9 mouse cellular contexts compared by ENCODE assay signal in genomic region chrX:53341531-53341930, GRCm38 (mm10). TPM values are rescaled to one million over a fixed set of nuclear protein-coding genes. Genes with fewer than 3 reads are reported as not detected.
DNase-seq lines count a peak whose midpoint lies in the region; ATAC-seq and TF ChIP-seq lines count a peak whose summit lies in the region.
"Had no signal": no experiment of that assay in that cellular context is flagged by ENCODE, and none has a peak within 500 bp of the region (broad histone marks: within the 10 kb centered on the region; RNA-seq: fewer than 3 reads in every experiment).

No protein-coding gene starts in this region.

- ATAC-seq in CD4-positive, CD25-positive, alpha-beta regulatory T cell, adult 4 months, result no peak
- ATAC-seq in neural tube, embryonic 15.5 days (ENCODE audit: low FRiP score), result no peak
- ATAC-seq in lung, embryonic 14.5 days (ENCODE audit: insufficient read depth), result no peak

- H3K4me2 ChIP-seq in neural tube, embryonic 15.5 days, result no peak overlapping the region
- H3K4me2 ChIP-seq in lung, embryonic 14.5 days, result no peak overlapping the region
- H3K4me2 ChIP-seq: hindbrain, embryonic 15.5 days had no signal

- no peak overlapping the region for H3K4me3 ChIP-seq in neural tube, embryonic 15.5 days (replicated peaks)
- H3K4me3 ChIP-seq in lung, embryonic 14.5 days (ENCODE audit: low read depth, low read length), result no peak overlapping the region
- H3K4me3 ChIP-seq: hindbrain, embryonic 15.5 days had no signal

- WGBS in neural tube, embryonic 15.5 days, result 60% methylated on average over 2 of the region's 2 CpGs
- WGBS in lung, embryonic 14.5 days, result 70% methylated on average over 2 of the region's 2 CpGs

- no peaks in the 10 kb centered on the region for H3K9me3 ChIP-seq in neural tube, embryonic 15.5 days (replicated peaks)
- H3K9me3 ChIP-seq in lung, embryonic 14.5 days (ENCODE audit: low read depth, low read length), result no peaks in the 10 kb centered on the region
- H3K9me3 ChIP-seq: hindbrain, embryonic 15.5 days had no signal

- peak; percentile 72 for TF ChIP-seq CTCF in lung, embryonic 14.5 days (IDR thresholded peaks at IDR 0.05; ENCODE audit: low read depth)

- no peaks in the 10 kb centered on the region for H3K4me1 ChIP-seq in neural tube, embryonic 15.5 days
- no peaks in the 10 kb centered on the region for H3K4me1 ChIP-seq in lung, embryonic 14.5 days (ENCODE audit: insufficient read depth)
- H3K4me1 ChIP-seq: hindbrain, embryonic 15.5 days had no signal

- DNase-seq in CD4-positive, CD25-positive, alpha-beta regulatory T cell, adult 2 months (ENCODE audit: low read depth, low spot score), result peak; percentile 68
- peak; percentile 40 for DNase-seq in neural tube, embryonic 10.5 days (ENCODE audit: extremely low spot score, low spot score)
- DNase-seq in cerebellum, postnatal 25 days, result peak; percentile 43 to 65
- peak; percentile 61 for DNase-seq in heart, postnatal 4 days
- peak; percentile 66 for DNase-seq in lung, embryonic 14.5 days
- peak; percentile 21 to 62 for DNase-seq in spleen, adult 18-20 months

- no peaks in the 10 kb centered on the region for H3K36me3 ChIP-seq in neural tube, embryonic 15.5 days
- H3K36me3 ChIP-seq in lung, embryonic 14.5 days (ENCODE audit: insufficient read depth), result 0 out of 2 replicates have a peak, but pooled peaks cover 4% of the 10 kb centered on the region
- H3K36me3 ChIP-seq: hindbrain, embryonic 15.5 days had no signal

- no peaks in the 10 kb centered on the region for H3K27me3 ChIP-seq in neural tube, embryonic 15.5 days (replicated peaks)
- no peaks in the 10 kb centered on the region for H3K27me3 ChIP-seq in lung, embryonic 14.5 days (ENCODE audit: insufficient read depth, low read length)
- H3K27me3 ChIP-seq: hindbrain, embryonic 15.5 days had no signal

- no peak overlapping the region for H3K9ac ChIP-seq in neural tube, embryonic 15.5 days (replicated peaks)
- H3K9ac ChIP-seq in lung, embryonic 14.5 days, result no peak overlapping the region
- H3K9ac ChIP-seq: hindbrain, embryonic 15.5 days had no signal

- no peak overlapping the region for H3K27ac ChIP-seq in neural tube, embryonic 15.5 days (replicated peaks)
- H3K27ac ChIP-seq in lung, embryonic 14.5 days (ENCODE audit: low read depth), result no peak overlapping the region
- H3K27ac ChIP-seq: hindbrain, embryonic 15.5 days had no signal

RNA-seq across cellular contexts. Expression of gene Mospd1, which starts 28.8 kb away (rescaled TPM):
- 10 to 100 TPM; 20.4 to 24.8 TPM for polyA plus RNA-seq in CD4-positive, CD25-positive, alpha-beta regulatory T cell, adult 4 months (2017; shearing (Covaris generic))
- polyA plus RNA-seq in neural tube, embryonic 15.5 days (2015; fragmentation: Nextera tagmentation; extraction: Ambion mirVana), result 38.3 and 38.4 TPM in 2 replicates
- total RNA-seq in heart, postnatal 4 days (2021), result 10 to 100 TPM; 34.9 to 38.8 TPM
- polyA plus RNA-seq in lung, embryonic 14.5 days (2014; fragmentation: Nextera tagmentation; extraction: Ambion mirVana), result 40.4 and 46.9 TPM in 2 replicates
